Mouse (Mus musculus) bone marrow macrophage, adult 2 months (primary cell): ENCODE measurements around the gene Rnf212.
"Not testable (repeated sequence)": the region's sequence is repeated elsewhere in the genome, so short reads cannot be mapped to it uniquely, and the experiment has no call there.

ENCODE experiments used
- CTCF ChIP-seq: IDR thresholded peaks from 2 replicates; pipeline ENCODE4 v1.5.1; 2012; ENCODE audit warnings: low read depth, mild to moderate bottlenecking, low read length, moderate library complexity
- POLR2A ChIP-seq: IDR thresholded peaks from 2 replicates; pipeline ENCODE4 v1.6.1; 2012; ENCODE audit warnings: mild to moderate bottlenecking, low read depth, low read length, borderline replicate concordance

GRCm38 (mm10) chr5:108808750-108809149 is 34.0 kb upstream of the Rnf212 start, which contains the start of gene Vmn2r8:
- TF ChIP-seq CTCF, POLR2A: not testable (repeated sequence)
